Mouse (Mus musculus): Measurements from ENCODE around the gene Smc5. TPM values are rescaled to one million over a fixed set of nuclear protein-coding genes. Genes with fewer than 3 reads are reported as not detected.
A peak's percentile ranks its signal among the peaks of the same experiment; 100 is the strongest.

The Smc5 gene
- total RNA-seq, 2 experiments from 2014 or later, result 27.9 to 32.3 TPM

DNA sequence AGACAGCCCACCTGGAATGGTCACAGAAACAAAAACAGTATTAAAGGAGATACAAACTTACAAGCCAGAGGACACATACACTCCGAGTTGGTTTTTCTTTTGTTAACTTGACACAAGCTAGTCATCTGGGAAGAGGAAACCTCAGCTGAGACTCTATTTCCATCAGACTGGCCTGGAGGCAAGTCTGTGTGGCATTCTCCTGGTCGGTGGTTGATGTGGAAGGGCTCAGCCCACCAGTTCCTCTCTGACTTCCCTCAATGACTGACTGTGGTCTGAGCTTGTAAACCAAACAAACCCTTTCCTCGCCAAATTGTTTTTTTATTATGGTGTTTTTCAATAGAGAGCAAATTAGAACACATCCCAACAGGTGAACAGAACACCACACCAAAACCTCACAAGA is 80.6 kb downstream of the Smc5 start:
- ATAC-seq (replicated peaks; ENCODE audit: low FRiP score, poor library complexity, severe bottlenecking), result no peak

DNA sequence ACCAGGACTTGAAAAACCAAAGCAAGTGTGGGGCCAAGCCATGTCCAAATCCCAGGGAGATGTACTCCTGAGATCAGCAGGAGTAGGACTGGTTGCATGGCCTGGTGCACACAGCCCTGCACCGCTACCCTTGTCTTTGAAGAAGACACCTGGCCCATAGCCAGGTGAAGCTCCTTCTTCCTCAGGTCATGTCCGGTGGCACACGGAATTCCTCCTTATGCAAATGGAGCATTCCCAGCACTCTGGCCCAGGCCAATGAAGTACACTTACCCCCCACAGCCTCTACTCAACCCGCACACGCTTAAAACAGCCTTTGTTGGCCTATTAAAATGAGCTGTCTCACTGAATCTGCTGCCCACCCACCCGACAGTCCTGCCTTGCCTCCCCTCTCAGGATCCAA is 82.2 kb downstream of the Smc5 start:
- no peak for ATAC-seq (replicated peaks; ENCODE audit: low FRiP score, poor library complexity, severe bottlenecking)

DNA sequence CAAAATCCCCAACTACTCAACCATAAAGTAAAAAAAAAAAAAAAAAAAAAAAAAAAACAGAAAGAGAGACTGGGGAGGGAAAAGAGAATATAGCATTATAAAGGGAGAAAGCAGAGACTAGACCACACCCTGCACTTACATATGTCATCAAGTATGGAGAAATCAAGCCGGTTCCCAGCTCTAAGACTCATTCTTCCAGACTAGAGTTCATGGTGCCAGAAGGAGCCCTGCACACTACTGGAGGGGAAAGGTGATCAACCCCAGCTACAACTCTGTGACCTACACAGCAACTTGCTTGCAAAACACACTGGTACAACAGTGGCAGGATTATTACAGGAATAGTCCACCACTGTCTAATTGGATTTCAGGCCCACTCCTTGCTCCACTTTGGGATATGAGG is 84.0 kb downstream of the Smc5 start:
- ATAC-seq (replicated peaks; ENCODE audit: low FRiP score, poor library complexity, severe bottlenecking), result no peak

DNA sequence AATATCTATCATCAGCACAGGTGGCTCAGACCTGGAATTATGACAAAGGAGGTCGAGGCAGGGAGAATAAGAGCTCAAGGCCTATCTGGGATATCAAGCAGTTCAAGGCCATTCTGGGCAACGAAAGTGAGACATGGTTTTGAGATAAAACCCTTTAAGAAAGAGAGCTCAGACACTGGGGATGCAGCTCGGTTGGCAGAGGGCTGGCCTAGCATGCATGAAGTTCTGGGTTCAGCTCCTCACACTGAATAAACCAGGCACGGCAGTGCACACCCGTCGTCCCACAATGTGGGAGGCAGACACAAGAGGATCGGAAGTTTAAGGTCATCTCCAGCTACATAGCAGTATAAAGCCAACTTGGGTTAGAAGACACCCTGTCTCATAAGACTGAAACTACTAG is 84.7 kb downstream of the Smc5 start:
- ATAC-seq (replicated peaks; ENCODE audit: low FRiP score, poor library complexity, severe bottlenecking), result no peak

DNA sequence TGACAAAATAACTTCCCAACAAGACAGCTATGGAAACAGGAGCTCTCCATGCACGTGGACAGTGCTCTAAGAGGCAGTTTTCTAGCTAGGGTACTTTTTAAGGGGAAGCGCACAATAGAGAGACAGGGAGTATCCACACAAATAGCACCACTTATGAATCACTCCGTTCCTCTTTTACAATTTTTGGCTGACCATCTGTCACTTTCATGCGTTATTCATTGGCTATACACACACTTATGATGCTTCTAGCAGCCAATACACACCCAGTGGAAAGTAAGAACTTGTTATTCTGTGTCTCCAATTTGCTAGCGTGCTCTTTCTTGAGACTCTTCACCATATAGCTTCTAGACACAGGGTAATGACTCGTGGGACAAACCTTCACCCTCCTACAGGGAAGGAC is 86.0 kb downstream of the Smc5 start:
- ATAC-seq (replicated peaks; ENCODE audit: low FRiP score, poor library complexity, severe bottlenecking), result no peak

DNA sequence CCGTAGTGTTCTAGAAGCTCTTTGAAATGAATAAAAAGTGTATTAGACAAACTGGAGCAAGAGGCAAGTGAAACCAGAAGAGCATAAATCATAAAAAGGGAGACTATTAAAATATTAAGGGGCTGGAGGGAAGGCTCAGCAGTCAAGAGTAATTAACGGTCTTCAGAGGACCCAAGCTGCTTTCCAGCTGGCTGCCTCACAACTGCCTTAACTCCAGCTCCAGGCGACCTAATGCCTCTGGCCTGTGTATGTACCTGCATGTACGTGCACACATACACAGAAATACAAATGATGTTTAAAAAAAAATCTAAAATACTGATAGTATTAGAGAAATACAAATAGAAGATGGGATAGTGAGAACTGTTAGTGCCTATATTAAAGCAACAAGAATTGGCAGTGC is 89.6 kb downstream of the Smc5 start:
- no peak for ATAC-seq (replicated peaks; ENCODE audit: low FRiP score, poor library complexity, severe bottlenecking)

DNA sequence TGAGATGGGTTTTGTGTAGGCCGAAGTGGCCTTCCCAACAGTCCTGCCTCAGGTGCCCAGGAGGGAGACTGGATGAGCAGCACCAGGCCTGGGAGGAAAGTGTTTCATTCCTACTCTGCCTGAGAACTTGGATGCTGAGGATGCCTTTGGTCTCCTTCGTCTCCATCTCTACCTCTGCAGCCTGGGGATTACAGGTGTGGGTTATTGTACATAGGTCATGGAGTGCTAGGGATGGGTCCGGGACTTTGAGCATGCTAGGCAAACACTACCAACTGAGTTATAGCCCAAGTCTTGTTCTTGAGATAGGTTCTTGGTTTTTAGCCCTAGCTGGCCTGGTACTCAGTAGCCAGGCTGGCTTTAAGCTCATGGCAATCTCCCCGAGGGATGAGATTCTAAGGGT is 90.2 kb downstream of the Smc5 start:
- no peak for ATAC-seq (replicated peaks; ENCODE audit: low FRiP score, poor library complexity, severe bottlenecking)

DNA sequence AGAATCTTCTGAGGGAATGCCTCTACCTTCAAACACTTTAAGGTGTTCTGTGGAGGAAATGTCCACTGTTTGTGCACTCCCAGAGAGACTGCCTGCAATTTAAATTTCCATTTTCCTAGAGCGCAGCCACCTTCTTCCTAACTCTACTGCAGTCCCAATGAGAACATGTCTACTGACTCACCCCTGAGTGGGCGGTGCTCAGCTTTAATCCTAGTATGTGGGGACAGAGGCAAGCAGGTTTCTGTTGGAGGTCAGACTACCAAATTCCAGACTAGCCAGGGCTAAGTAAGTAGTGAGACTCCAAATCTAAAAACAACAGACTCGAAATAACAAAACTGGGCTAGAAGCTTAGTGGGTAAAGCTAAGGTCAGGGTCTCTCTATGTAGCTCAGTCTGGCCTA is 95.2 kb downstream of the Smc5 start:
- no peak for ATAC-seq (replicated peaks; ENCODE audit: low FRiP score, poor library complexity, severe bottlenecking)

DNA sequence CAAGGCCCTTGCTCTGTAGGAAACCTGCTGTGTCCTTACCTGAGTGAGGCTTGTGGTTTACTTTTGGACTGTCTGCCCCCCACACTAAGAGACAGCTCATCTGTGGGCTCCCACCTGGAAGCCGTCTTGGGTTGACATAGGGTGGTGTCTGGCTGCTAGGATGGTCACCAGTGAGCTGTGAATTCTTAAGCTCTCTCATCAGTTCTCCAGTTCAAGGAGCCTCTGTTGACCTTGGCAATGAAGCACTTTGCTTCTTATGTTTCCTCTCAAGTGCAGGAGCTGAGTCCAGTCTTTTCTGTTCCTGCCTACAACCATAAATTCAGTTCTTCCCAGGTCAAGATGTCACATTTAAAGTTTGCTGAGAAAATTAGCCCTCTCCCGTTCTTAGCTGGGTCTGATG is 98.2 kb downstream of the Smc5 start:
- ATAC-seq (replicated peaks; ENCODE audit: low FRiP score, poor library complexity, severe bottlenecking), result no peak

DNA sequence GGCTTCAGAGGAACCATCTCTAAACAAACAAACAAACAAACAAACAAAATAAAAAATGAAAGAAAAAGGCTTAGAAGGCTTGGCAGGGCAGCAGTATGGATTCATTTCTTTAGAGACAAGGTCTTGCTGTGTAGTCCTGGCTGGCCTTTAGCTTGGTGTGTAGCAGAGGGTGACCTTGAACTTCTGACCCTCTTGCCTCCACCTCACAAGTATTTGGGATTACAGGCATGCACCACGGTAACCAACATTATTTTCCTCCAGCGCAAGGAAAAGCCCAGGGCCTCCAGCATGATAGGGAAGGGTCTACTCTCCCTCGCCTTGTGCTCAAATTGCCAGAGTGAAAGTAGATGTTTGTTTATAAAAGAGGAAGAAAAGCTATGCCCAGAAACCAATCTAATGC is 98.6 kb downstream of the Smc5 start:
- ATAC-seq (replicated peaks; ENCODE audit: low FRiP score, poor library complexity, severe bottlenecking), result no peak

DNA sequence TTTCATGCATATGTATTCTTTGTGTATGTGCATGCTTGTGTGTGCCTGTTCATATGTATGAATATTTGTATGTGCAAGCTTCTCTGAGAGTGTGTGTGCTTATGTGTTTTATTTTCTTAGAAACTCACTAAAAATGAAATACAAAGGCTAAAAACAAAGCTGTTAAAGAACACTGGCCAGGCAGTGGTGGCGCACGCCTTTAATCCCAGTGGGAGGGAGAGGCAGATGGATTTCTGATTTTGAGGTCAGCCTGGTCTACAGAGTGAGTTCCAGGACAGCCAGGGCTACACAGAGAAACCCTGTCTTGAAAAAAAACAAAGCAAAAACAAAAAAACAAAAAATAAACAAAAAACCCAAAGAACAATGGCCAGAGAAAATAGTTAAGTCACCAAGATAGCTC is 102.6 kb downstream of the Smc5 start:
- ATAC-seq (replicated peaks; ENCODE audit: low FRiP score, poor library complexity, severe bottlenecking), result no peak

DNA sequence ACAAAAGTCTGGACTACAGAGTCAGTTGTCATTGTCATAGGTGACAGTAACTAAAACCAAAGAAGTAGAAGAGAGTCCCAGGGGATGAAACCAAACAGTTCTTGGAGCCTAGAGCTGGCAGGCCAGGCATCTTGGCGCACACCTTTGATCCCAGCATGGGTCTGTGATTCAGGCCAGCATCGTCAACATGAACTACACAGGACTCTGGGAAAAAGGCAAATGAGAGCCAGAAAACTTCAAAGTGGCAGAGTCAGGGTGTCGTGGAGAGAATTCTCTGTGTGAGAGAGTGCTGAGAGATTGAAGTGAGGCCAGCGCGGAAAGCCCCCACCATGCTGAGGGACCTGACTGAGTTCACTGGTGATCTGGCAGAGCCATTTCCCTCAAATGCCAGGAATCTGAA is 103.2 kb downstream of the Smc5 start:
- ATAC-seq (replicated peaks; ENCODE audit: low FRiP score, poor library complexity, severe bottlenecking), result no peak

DNA sequence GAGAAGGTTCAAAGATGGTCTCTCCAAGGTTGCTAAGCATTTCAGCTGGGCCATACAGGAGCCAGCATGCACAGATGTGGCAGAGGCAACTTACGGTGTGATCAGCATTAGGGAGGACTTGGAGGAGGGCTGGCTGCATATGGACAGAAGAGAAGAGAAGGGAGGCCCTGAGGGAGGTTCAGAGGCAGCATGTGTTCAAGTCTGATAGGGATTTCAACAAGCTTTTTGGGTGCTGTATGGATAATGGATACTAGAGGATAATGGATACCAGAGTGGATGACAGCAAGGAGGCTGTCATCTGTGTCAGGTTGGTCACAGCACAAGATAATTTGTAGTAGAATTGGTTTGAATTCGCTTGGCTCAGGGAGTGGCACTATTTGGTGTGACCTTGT is 104.0 kb downstream of the Smc5 start:
- 0 out of 2 replicates have a peak, but pooled peaks have one; percentile 39 for ATAC-seq (replicated peaks; ENCODE audit: low FRiP score, poor library complexity, severe bottlenecking)

DNA sequence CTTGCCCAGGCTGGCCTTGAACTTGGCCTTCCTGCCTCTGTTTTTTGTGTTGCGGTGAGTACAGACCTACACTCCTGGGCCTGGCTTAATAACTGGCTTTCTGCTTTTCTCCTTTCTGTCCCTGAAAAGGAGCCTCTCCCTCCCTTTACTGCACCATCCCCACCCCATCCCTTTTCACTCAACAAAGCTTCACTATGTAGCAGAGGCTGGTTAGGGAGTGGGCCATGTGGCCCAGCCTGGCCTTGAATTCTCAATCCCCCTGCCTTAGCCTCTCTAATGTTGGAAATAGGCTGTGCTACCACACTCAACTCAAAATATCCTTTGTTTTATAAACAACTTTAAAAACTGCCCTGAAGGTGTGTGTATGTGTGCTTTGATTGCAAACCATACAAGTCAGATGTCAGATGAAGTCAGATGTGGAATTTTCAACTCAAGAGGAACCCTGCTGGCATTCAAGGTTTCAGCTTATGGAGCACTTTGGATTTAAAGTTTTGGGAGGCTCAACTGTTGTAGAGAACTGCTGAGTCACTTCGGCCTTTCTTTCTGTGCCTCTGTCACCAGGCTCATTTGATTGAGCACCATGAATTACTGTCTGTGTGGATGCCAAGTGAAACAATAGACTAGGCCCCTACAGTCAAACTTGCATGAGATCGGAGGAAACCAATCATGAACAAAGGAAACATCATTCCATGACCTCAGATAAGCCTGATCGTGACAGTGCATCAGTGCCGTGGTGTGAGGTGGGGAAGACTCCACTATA is 104.6 kb downstream of the Smc5 start:
- no peak for ATAC-seq (replicated peaks; ENCODE audit: low FRiP score, poor library complexity, severe bottlenecking)

DNA sequence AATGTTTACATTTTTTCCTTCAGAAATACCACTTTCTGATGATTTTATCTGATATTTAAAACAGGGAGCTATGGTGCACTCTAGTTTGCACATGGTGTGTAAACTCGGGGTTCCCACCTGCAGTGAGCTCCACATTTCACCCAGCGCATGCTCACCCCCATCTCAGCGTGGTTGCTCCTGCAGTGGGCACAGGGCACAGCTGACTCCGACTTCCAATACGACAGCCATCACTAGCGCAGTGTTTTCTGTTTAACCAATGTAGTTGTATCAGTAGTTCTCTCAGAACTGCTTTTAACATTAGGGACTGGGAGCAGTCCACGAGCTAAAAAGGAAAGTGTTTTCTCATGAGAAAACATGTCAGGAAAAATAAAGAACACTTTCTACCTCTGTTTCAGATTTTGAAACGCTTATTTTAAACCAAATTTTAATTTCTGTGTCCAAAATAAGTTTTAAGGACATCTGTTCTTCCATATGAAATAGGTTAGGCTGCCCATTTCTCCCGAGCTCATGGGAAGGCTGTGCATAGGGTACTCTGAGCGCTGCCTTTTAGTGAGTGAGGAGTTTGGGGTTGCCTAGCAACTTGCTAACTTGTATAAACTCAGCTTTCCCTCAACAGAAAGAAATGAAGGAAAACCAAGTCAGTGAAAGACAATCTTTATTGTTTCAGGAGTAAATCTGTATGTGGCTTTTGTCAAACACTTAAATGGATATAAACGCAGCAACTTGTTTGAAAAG is 107.0 kb downstream of the Smc5 start:
- no peak for ATAC-seq (replicated peaks; ENCODE audit: low FRiP score, poor library complexity, severe bottlenecking)

DNA sequence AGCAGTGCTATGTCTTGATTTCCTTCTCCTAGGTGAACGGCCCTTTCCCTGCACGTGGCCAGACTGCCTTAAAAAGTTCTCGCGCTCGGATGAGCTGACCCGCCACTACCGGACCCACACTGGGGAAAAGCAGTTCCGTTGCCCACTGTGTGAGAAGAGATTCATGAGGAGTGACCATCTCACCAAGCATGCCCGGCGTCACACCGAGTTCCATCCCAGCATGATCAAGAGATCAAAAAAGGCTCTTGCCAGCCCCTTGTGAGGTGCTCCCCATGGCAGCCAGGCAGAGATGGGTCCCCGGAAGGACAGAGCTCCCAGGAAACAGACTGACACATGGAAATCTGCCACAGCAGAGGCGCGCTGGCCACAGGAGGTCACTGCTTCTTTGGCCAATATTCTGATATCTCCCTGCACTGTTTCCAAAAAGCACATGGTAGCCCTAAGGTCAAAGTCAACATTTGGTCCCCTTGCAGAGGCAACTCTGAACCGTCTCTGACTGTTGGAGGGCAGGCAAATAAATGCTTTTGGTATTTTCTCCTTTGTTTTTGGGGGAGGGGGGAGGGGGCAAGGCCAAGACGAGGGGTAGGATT is 109.0 kb downstream of the Smc5 start:
- no peak for ATAC-seq (replicated peaks; ENCODE audit: low FRiP score, poor library complexity, severe bottlenecking)

DNA sequence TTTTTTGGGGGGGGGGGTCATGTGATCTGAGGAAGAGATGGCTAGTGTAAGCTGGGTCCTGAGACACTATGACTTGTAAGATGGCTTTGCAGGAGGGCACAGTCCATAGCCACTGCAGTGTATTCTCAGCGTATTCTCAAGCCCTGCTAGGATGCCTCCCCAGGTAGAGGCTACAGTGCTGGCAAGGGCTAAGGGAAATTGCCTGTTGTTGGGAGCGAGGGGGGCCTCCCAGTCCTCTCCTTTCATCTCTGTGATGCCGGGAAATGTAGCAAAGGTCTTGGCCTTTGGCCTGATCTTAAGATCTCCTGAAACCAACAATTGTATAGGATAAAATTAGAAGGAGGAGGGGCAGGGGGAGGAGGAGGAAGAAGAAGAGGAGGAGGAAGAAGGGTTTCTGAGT is 110.3 kb downstream of the Smc5 start:
- no peak for ATAC-seq (replicated peaks; ENCODE audit: low FRiP score, poor library complexity, severe bottlenecking)

DNA sequence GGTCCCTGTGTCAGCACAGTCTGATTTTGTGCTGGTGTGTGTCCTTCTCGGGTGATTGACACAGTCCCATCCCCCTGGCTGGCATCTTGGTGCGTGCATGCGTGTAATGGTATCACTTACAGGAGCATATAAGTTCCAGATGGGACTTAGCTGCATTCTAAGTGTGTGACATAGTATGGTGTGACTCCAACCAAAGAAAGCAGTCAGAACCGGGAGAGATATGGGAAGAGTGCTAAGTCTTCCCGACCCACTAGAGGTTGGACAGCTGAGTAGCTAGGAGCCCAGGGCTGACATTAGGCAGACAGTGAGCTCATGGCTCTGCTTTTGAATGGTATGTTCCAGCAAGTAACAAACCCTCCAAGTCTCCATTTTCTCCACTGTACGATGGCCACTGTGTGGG is 110.8 kb downstream of the Smc5 start:
- no peak for ATAC-seq (replicated peaks; ENCODE audit: low FRiP score, poor library complexity, severe bottlenecking)

DNA sequence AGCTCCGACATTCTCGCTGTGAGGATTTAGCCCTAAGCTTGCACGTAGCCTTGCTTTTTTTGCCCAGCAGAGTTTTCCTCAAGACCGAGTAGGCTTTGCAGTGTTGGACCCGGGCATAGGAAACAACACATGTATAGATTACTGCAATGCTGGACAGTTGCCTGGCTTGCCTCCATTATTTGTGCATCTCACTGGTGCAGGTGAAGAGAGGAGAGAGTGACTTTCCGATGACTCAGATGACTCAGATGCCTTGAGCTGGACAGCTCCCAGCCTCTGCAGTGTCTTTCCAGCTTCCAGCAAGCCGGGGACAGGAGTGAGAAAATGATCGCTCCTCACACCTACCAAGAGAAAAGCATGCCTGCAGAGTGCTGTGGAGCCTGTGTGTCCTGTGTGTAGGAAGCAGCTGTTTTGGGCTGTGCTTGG is 111.3 kb downstream of the Smc5 start:
- no peak for ATAC-seq (replicated peaks; ENCODE audit: low FRiP score, poor library complexity, severe bottlenecking)

DNA sequence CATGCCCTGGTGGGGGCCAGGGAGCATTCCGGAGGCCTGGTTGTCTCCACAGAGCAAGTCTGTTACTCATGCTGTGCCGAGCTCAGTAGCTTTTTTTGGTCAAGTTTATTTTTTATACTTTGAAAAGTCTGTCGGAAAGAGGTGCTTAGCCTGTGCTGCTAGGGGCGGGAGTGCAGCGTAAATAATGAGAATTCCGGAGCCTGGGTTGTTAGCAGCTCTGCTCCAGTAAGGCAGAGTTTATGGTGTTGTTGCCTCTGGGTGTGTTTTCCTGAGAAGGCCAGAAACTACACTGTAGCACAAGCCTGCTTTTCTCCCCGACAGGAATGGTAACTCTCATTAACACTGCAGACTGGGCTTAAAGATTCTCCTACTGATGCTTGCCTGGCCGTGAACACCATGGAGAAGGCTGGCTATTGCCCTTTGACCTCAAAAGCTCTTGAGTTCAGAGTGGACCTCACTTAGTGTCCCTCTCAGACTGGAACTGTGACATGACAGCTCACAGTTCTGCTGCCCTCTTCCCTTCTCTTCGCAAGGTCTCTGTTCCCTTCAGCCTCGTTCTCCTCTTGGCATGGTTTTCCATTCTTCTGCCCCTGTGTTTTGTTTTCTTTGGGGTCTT is 113.8 kb downstream of the Smc5 start:
- no peak for ATAC-seq (replicated peaks; ENCODE audit: low FRiP score, poor library complexity, severe bottlenecking)

Data from erythroblast, adult 5-6 weeks (primary cell).